Mouse (Mus musculus) stomach, postnatal 0 days (tissue): Measurements from ENCODE around the gene 4933405L10Rik. TPM values are rescaled to one million over a fixed set of nuclear protein-coding genes. Genes with fewer than 3 reads are reported as not detected.

Source experiments
- ATAC-seq: fragments of 200-750 bp; cut with Nextera tagmentation; 2 replicates; pipeline ENCODE4 v1.8.0; 2017; ENCODE audit not compliant: low FRiP score, low TSS enrichment
- DNase-seq: peaks from one replicate; pipeline ENCODE4 v3.0.0-alpha.2; 2016; ENCODE audit warnings: low spot score
- H3K27ac ChIP-seq: fragments of 300-500 bp; sonication (generic); replicated peaks from 2 replicates; pipeline ENCODE4 v1.5.1; 2014; ENCODE audit warnings: mild to moderate bottlenecking, control low read depth
- H3K27me3 ChIP-seq: fragments of 300-500 bp; sonication (generic); 2 replicates; pipeline ENCODE4 v1.6.1; 2014; ENCODE audit warnings: low read length; ENCODE audit not compliant: control insufficient read depth, insufficient read depth
- H3K36me3 ChIP-seq: fragments of 300-500 bp; sonication (generic); 2 replicates; pipeline ENCODE4 v1.6.1; 2014; ENCODE audit warnings: low read length, mixed read lengths; ENCODE audit not compliant: control insufficient read depth, insufficient read depth
- H3K4me1 ChIP-seq: fragments of 300-500 bp; sonication (generic); replicated peaks from 2 replicates; pipeline ENCODE4 v1.6.1; 2014; ENCODE audit warnings: antibody characterized with exemption; ENCODE audit not compliant: control insufficient read depth, insufficient read depth
- H3K4me2 ChIP-seq: fragments of 300-500 bp; sonication (generic); replicated peaks from 2 replicates; pipeline ENCODE4 v1.6.1; 2014; ENCODE audit warnings: low read depth, mild to moderate bottlenecking, control low read depth, moderate library complexity
- H3K4me3 ChIP-seq: fragments of 300-500 bp; sonication (generic); 2 replicates; pipeline ENCODE4 v1.5.1; 2014; ENCODE audit warnings: low read depth, low read length, control low read depth
- H3K9ac ChIP-seq: fragments of 300-500 bp; sonication (generic); 2 replicates; pipeline ENCODE4 v1.6.1; 2014; ENCODE audit warnings: mild to moderate bottlenecking, low read length, control low read depth, mixed read lengths
- H3K9me3 ChIP-seq: fragments of 300-500 bp; sonication (generic); 2 replicates; pipeline ENCODE4 v1.6.1; 2016; ENCODE audit warnings: low read length; ENCODE audit not compliant: control insufficient read depth
- CTCF ChIP-seq: IDR thresholded peaks from 2 replicates; pipeline ENCODE4 v1.5.1; 2016; ENCODE audit warnings: antibody characterized with exemption, low read depth, mild to moderate bottlenecking, moderate library complexity
- EP300 ChIP-seq: optimal IDR thresholded peaks from 2 replicates; pipeline ENCODE3; 2016; ENCODE audit warnings: antibody characterized with exemption
- WGBS: fragments of 180-500 bp; shearing (Covaris S2); extraction: QIAGEN DNeasy Blood & Tissue Kit; methylation state at CpG from one replicate; pipeline ENCODE4 v1.1.7; 2014; 5-methylcytosine and 5-hydroxymethylcytosine counted together
- polyA plus RNA-seq: library from polyadenylated mRNA; unstranded; fragments of >200 nt; fragmentation: Nextera tagmentation; extraction: Ambion mirVana; gene quantifications from 2 replicates; pipeline ENCODE4 v1.2.1, GENCODE M21; 2015

Gene 4933405L10Rik
- polyA plus RNA-seq, 1 experiment from 2014 or later = 0.13 TPM

DNA sequence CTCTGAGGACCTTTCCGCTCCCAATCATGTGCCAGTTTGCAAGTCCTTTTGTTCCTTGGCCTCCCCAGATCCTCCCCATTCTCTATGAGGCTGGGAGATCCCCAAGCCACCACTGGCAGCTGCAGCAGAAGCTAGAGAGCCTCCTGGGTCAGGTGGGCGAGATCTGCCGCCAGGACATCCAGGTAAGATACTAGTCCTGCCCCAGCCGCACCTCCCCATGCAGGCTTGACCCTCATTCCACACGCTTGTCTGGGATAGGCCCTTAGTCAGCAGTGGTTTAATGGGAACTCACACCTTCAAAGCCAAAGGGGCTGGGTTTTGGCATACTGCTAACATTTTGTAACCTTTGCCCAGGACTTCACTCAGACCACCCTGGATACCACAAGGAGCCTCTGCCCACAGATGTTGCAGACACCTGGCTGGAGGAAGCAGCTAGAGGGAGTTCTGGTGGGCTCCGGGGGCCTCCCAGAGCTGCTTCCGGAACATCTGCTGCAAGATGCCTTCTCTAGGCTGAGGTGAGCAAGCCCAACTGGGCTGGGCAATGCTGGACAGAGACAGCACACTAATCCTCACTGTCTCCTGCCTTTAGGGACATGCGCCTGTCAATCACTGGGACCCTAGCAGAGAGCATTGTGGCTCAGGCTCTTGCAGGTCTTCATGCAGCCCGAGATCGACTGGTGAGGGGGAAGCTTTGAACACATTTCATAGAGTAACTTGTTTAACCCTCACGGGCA, 14.8 kb upstream of the 4933405L10Rik start:
- Histone ChIP-seq H3K4me2 (no peak overlapping the region), H3K27ac (no peak overlapping the region), H3K9me3 (no peaks in the 10 kb centered on the region), H3K9ac (no peak overlapping the region), H3K27me3 (no peaks in the 10 kb centered on the region), H3K4me1 (no peaks in the 10 kb centered on the region; the same call in 1 of the 2 replicates), H3K4me3 (no peak overlapping the region), H3K36me3 (no peaks in the 10 kb centered on the region; the same call in 1 of the 2 replicates)
- TF ChIP-seq CTCF (no peak), EP300 (no peak)
- ATAC-seq (no peak), DNase-seq (no peak)
- 93% methylated on average over 11 of the region's 11 CpGs for WGBS

GRCm38 (mm10) chr8:105693648-105694047, 13.8 kb upstream of the 4933405L10Rik start:
- 3% methylated on average over 26 of the region's 30 CpGs for WGBS

DNA sequence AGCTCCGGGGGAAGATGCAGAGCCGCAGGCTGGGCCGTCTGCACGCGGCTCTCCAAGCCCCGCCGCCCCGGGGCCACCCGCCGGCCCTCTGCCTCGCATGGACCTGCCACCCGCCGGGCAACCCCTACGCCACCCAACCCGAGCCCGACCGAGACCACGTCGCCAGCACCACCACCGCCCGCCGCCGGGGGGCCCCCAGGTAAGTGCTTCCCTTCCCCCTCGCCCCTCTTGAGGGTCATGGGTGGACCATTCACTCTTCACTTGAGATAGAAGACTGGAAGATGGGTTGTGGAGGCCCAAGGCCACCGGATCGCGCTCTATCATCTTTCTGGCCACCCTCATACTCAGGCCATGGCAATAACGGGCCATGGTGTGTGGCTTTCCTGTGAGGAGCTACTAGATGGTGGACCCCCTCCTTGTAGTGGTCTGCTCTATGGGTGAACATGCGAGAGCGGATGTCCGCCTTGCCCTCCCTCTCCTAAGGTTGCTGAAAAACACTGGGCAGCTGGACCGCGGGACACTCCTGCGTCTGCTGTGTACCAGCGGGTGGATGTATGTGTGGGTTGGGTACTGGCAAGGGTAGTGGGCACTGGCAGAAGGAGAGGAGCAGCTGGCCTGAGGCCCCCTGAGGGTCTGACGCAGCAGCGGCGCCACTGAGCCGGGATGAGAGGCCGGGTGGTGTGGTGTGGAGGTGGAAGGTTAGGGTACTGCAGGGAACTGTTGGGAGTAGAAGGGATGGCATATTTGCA, 13.2 kb upstream of the 4933405L10Rik start:
- peak overlapping the region; percentile 45 for H3K4me3 ChIP-seq
- no peaks in the 10 kb centered on the region for H3K27me3 ChIP-seq
- H3K9me3 ChIP-seq = no peaks in the 10 kb centered on the region
- TF ChIP-seq EP300 (no peak), CTCF (peak; percentile 17; the same call in 1 of the 2 replicates)
- WGBS = 17% methylated on average over 40 of the region's 40 CpGs
- H3K27ac ChIP-seq = no peak overlapping the region
- peak; percentile 39 for DNase-seq
- peak overlapping the region; percentile 91 for H3K4me2 ChIP-seq
- peak; percentile 28; the same call in 1 of the 2 replicates for ATAC-seq
- peaks cover 5% of the 10 kb centered on the region; the same call in 1 of the 2 replicates for H3K36me3 ChIP-seq
- H3K4me1 ChIP-seq = no peaks in the 10 kb centered on the region; the same call in 1 of the 2 replicates
- H3K9ac ChIP-seq = peak overlapping the region; percentile 45

More at GRCm38 (mm10) chr8:105693648-105694047, 13.8 kb upstream of the 4933405L10Rik start:
- TF ChIP-seq CTCF (no peak), EP300 (no peak)
- DNase-seq (peak; percentile 74), ATAC-seq (peak; percentile 57; the same call in 1 of the 2 replicates)
- Histone ChIP-seq H3K9ac (peak overlapping the region; percentile 45), H3K27ac (no peak overlapping the region), H3K4me1 (no peaks in the 10 kb centered on the region; the same call in 1 of the 2 replicates), H3K27me3 (no peaks in the 10 kb centered on the region), H3K9me3 (no peaks in the 10 kb centered on the region), H3K4me2 (peak overlapping the region; percentile 91), H3K36me3 (peaks cover 2% of the 10 kb centered on the region; the same call in 1 of the 2 replicates), H3K4me3 (peak overlapping the region; percentile 45)

- no peak overlapping the region for H3K4me2 ChIP-seq
- H3K36me3 ChIP-seq = peaks cover 5% of the 10 kb centered on the region; the same call in 1 of the 2 replicates
- TF ChIP-seq CTCF (no peak), EP300 (no peak)
- H3K4me1 ChIP-seq = peaks cover 3% of the 10 kb centered on the region; the same call in 1 of the 2 replicates
- H3K4me3 ChIP-seq = no peak overlapping the region
- 76% methylated on average over 30 of the region's 30 CpGs for WGBS
- ATAC-seq (no peak), DNase-seq (no peak)
- no peak overlapping the region for H3K27ac ChIP-seq
- no peak overlapping the region for H3K9ac ChIP-seq
- no peaks in the 10 kb centered on the region for H3K27me3 ChIP-seq
- H3K9me3 ChIP-seq = no peaks in the 10 kb centered on the region
These were observed 12.2 kb upstream of the 4933405L10Rik start for GRCm38 (mm10) chr8:105695080-105695780.

- 91% methylated on average over 17 of the region's 17 CpGs for WGBS
- no peak overlapping the region for H3K27ac ChIP-seq
- H3K4me1 ChIP-seq = peaks cover 7% of the 10 kb centered on the region; the same call in 1 of the 2 replicates
- no peak for ATAC-seq
- no peak overlapping the region for H3K4me2 ChIP-seq
- no peak overlapping the region for H3K9ac ChIP-seq
- peaks cover 5% of the 10 kb centered on the region; the same call in 1 of the 2 replicates for H3K36me3 ChIP-seq
- no peaks in the 10 kb centered on the region for H3K27me3 ChIP-seq
- no peak for DNase-seq
- TF ChIP-seq EP300 (no peak), CTCF (no peak)
- no peaks in the 10 kb centered on the region for H3K9me3 ChIP-seq
- no peak overlapping the region for H3K4me3 ChIP-seq
These were observed 10.2 kb upstream of the 4933405L10Rik start for GRCm38 (mm10) chr8:105697196-105697780.
